Mouse (Mus musculus) liver, embryonic 15.5 days (tissue): ENCODE measurements at regions not wholly inside any gene's neighbourhood (a gene's known extent, or its start where the extent isn't known, plus 50 kb on each side); places are given as distances from the start of the nearest gene placed in this dataset.

ENCODE experiments used
- ATAC-seq: fragments of 200-750 bp; cut with Nextera tagmentation; 2 replicates; pipeline ENCODE4 v1.8.0; 2017; ENCODE audit warnings: moderate number of reproducible peaks, mild to moderate bottlenecking, moderate library complexity; ENCODE audit not compliant: insufficient read depth
- H3K27ac ChIP-seq: fragments of 300-500 bp; sonication (generic); replicated peaks from 2 replicates; pipeline ENCODE4 v1.5.1; 2015; ENCODE audit warnings: mild to moderate bottlenecking, inconsistent platforms
- H3K27me3 ChIP-seq: fragments of 300-500 bp; sonication (generic); 2 replicates; pipeline ENCODE4 v1.6.1; 2015; ENCODE audit warnings: mild to moderate bottlenecking, inconsistent platforms
- H3K36me3 ChIP-seq: fragments of 300-500 bp; sonication (generic); replicated peaks from 2 replicates; pipeline ENCODE4 v1.6.1; 2015; ENCODE audit warnings: moderate library complexity, mild to moderate bottlenecking, inconsistent platforms
- H3K4me1 ChIP-seq: fragments of 300-500 bp; sonication (generic); replicated peaks from 2 replicates; pipeline ENCODE4 v1.6.1; 2015; ENCODE audit warnings: inconsistent platforms
- H3K4me2 ChIP-seq: fragments of 300-500 bp; sonication (generic); 2 replicates; pipeline ENCODE4 v1.6.1; 2015; ENCODE audit warnings: moderate library complexity, mild to moderate bottlenecking, inconsistent platforms
- H3K4me3 ChIP-seq: fragments of 300-500 bp; sonication (generic); replicated peaks from 2 replicates; pipeline ENCODE4 v1.5.1; 2015; ENCODE audit warnings: mild to moderate bottlenecking, inconsistent platforms
- H3K9ac ChIP-seq: fragments of 300-500 bp; sonication (generic); 2 replicates; pipeline ENCODE4 v1.6.1; 2015; ENCODE audit warnings: moderate library complexity, mild to moderate bottlenecking, inconsistent platforms
- H3K9me3 ChIP-seq: fragments of 300-500 bp; sonication (generic); replicated peaks from 2 replicates; pipeline ENCODE4 v1.6.1; 2016; ENCODE audit warnings: inconsistent platforms
- WGBS: fragments of 180-500 bp; shearing (Covaris S2); methylation state at CpG from one replicate; pipeline ENCODE4 v1.1.7; 2015; ENCODE audit warnings: mixed read lengths; ENCODE audit not compliant: insufficient replicate concordance; 5-methylcytosine and 5-hydroxymethylcytosine counted together

- Histone ChIP-seq H3K4me2 (no peak overlapping the region), H3K9ac (no peak overlapping the region), H3K36me3 (no peaks in the 10 kb centered on the region), H3K4me1 (0 out of 2 replicates have a peak, but pooled peaks cover 6% of the 10 kb centered on the region), H3K4me3 (no peak overlapping the region), H3K27ac (no peak overlapping the region), H3K9me3 (no peaks in the 10 kb centered on the region), H3K27me3 (no peaks in the 10 kb centered on the region)
- 33% methylated on average over 2 of the region's 2 CpGs for WGBS
- ATAC-seq, result no peak
Measured at GRCm38 (mm10) chr3:38254896-38255295, 229.7 kb downstream of the Ankrd50 start.

GRCm38 (mm10) chr3:38251592-38251991, 233.1 kb downstream of the Ankrd50 start:
- H3K9me3 ChIP-seq, result no peaks in the 10 kb centered on the region
- no peak for ATAC-seq
- H3K36me3 ChIP-seq, result no peaks in the 10 kb centered on the region
- 44% methylated on average over 2 of the region's 2 CpGs for WGBS
- H3K4me2 ChIP-seq, result no peak overlapping the region
- H3K27me3 ChIP-seq, result no peaks in the 10 kb centered on the region
- no peaks in the 10 kb centered on the region for H3K4me1 ChIP-seq
- H3K27ac ChIP-seq, result no peak overlapping the region
- no peak overlapping the region for H3K4me3 ChIP-seq
- H3K9ac ChIP-seq, result no peak overlapping the region

- no peaks in the 10 kb centered on the region for H3K27me3 ChIP-seq
Measured at GRCm38 (mm10) chr3:38250552-38250951, 234.1 kb downstream of the Ankrd50 start.

GRCm38 (mm10) chr3:38248941-38249340, 235.7 kb downstream of the Ankrd50 start:
- WGBS, result 36% methylated on average over 1 of the region's 1 CpGs
- Histone ChIP-seq H3K4me3 (no peak overlapping the region), H3K27me3 (no peaks in the 10 kb centered on the region), H3K9ac (no peak overlapping the region), H3K9me3 (no peaks in the 10 kb centered on the region), H3K27ac (no peak overlapping the region), H3K36me3 (no peaks in the 10 kb centered on the region), H3K4me2 (no peak overlapping the region), H3K4me1 (no peaks in the 10 kb centered on the region)
- no peak for ATAC-seq

More at GRCm38 (mm10) chr3:38250552-38250951, 234.1 kb downstream of the Ankrd50 start:
- no peaks in the 10 kb centered on the region for H3K9me3 ChIP-seq
- H3K36me3 ChIP-seq, result no peaks in the 10 kb centered on the region
- no peak overlapping the region for H3K9ac ChIP-seq
- no peaks in the 10 kb centered on the region for H3K4me1 ChIP-seq
- WGBS, result 48% methylated on average over 5 of the region's 5 CpGs
- no peak overlapping the region for H3K4me3 ChIP-seq
- no peak for ATAC-seq
- H3K27ac ChIP-seq, result no peak overlapping the region
- H3K4me2 ChIP-seq, result no peak overlapping the region

- no peak overlapping the region for H3K4me2 ChIP-seq
- H3K27ac ChIP-seq, result no peak overlapping the region
- H3K36me3 ChIP-seq, result no peaks in the 10 kb centered on the region
- 75% methylated on average over 2 of the region's 2 CpGs for WGBS
- H3K4me1 ChIP-seq, result no peaks in the 10 kb centered on the region
- no peak overlapping the region for H3K9ac ChIP-seq
- H3K27me3 ChIP-seq, result no peaks in the 10 kb centered on the region
- ATAC-seq, result no peak
- H3K9me3 ChIP-seq, result no peaks in the 10 kb centered on the region
- H3K4me3 ChIP-seq, result no peak overlapping the region
Measured at GRCm38 (mm10) chr3:38246439-38246838, 238.2 kb downstream of the Ankrd50 start.

- WGBS, result 63% methylated on average over 3 of the region's 3 CpGs
- Histone ChIP-seq H3K9ac (no peak overlapping the region), H3K9me3 (no peaks in the 10 kb centered on the region), H3K36me3 (no peaks in the 10 kb centered on the region), H3K4me2 (no peak overlapping the region), H3K4me3 (no peak overlapping the region), H3K27me3 (no peaks in the 10 kb centered on the region), H3K27ac (no peak overlapping the region), H3K4me1 (no peaks in the 10 kb centered on the region)
- ATAC-seq, result no peak
Measured at GRCm38 (mm10) chr3:38243209-38243608, 241.4 kb downstream of the Ankrd50 start.

GRCm38 (mm10) chr3:38237616-38238015, 247.0 kb downstream of the Ankrd50 start:
- H3K36me3 ChIP-seq, result no peaks in the 10 kb centered on the region
- H3K27ac ChIP-seq, result no peak overlapping the region
- no peaks in the 10 kb centered on the region for H3K9me3 ChIP-seq
- ATAC-seq, result no peak
- WGBS, result 17% methylated on average over 2 of the region's 2 CpGs
- H3K4me1 ChIP-seq, result no peaks in the 10 kb centered on the region
- H3K9ac ChIP-seq, result no peak overlapping the region
- no peak overlapping the region for H3K4me2 ChIP-seq
- no peak overlapping the region for H3K4me3 ChIP-seq
- no peaks in the 10 kb centered on the region for H3K27me3 ChIP-seq

GRCm38 (mm10) chr3:38235736-38236083, 248.9 kb downstream of the Ankrd50 start:
- 58% methylated on average over 9 of the region's 9 CpGs for WGBS
- ATAC-seq, result no peak
- H3K9ac ChIP-seq, result no peak overlapping the region

GRCm38 (mm10) chr3:38235033-38235735, 249.5 kb downstream of the Ankrd50 start:
- ATAC-seq, result no peak

More at GRCm38 (mm10) chr3:38235736-38236083, 248.9 kb downstream of the Ankrd50 start:
- Histone ChIP-seq H3K4me2 (no peak overlapping the region), H3K4me1 (no peaks in the 10 kb centered on the region), H3K9me3 (no peaks in the 10 kb centered on the region), H3K27ac (no peak overlapping the region), H3K36me3 (no peaks in the 10 kb centered on the region), H3K4me3 (no peak overlapping the region), H3K27me3 (no peaks in the 10 kb centered on the region)

GRCm38 (mm10) chr3:38234534-38234933, 250.1 kb downstream of the Ankrd50 start:
- Histone ChIP-seq H3K9me3 (no peaks in the 10 kb centered on the region), H3K9ac (no peak overlapping the region), H3K4me3 (no peak overlapping the region), H3K36me3 (no peaks in the 10 kb centered on the region), H3K27me3 (no peaks in the 10 kb centered on the region), H3K4me2 (no peak overlapping the region), H3K4me1 (no peaks in the 10 kb centered on the region), H3K27ac (no peak overlapping the region)
- WGBS, result 48% methylated on average over 4 of the region's 4 CpGs
- ATAC-seq, result no peak

More at GRCm38 (mm10) chr3:38235033-38235735, 249.5 kb downstream of the Ankrd50 start:
- H3K9ac ChIP-seq, result no peak overlapping the region
- no peak overlapping the region for H3K4me2 ChIP-seq
- H3K27me3 ChIP-seq, result no peaks in the 10 kb centered on the region
- H3K36me3 ChIP-seq, result no peaks in the 10 kb centered on the region
- no peak overlapping the region for H3K27ac ChIP-seq
- H3K4me1 ChIP-seq, result no peaks in the 10 kb centered on the region
- no peaks in the 10 kb centered on the region for H3K9me3 ChIP-seq
- H3K4me3 ChIP-seq, result no peak overlapping the region
- 64% methylated on average over 18 of the region's 18 CpGs for WGBS

- ATAC-seq, result no peak
- no peak overlapping the region for H3K27ac ChIP-seq
- 61% methylated on average over 2 of the region's 2 CpGs for WGBS
Measured at GRCm38 (mm10) chr3:38234006-38234405, 250.6 kb downstream of the Ankrd50 start.

GRCm38 (mm10) chr3:38233091-38233490, 251.6 kb downstream of the Ankrd50 start:
- Histone ChIP-seq H3K4me2 (no peak overlapping the region), H3K36me3 (no peaks in the 10 kb centered on the region), H3K9me3 (no peaks in the 10 kb centered on the region), H3K4me1 (no peaks in the 10 kb centered on the region), H3K9ac (no peak overlapping the region), H3K27ac (no peak overlapping the region), H3K27me3 (no peaks in the 10 kb centered on the region), H3K4me3 (no peak overlapping the region)
- 67% methylated on average over 3 of the region's 3 CpGs for WGBS
- no peak for ATAC-seq

More at GRCm38 (mm10) chr3:38234006-38234405, 250.6 kb downstream of the Ankrd50 start:
- no peaks in the 10 kb centered on the region for H3K9me3 ChIP-seq
- no peak overlapping the region for H3K9ac ChIP-seq
- no peaks in the 10 kb centered on the region for H3K4me1 ChIP-seq
- no peaks in the 10 kb centered on the region for H3K36me3 ChIP-seq
- no peak overlapping the region for H3K4me2 ChIP-seq
- no peaks in the 10 kb centered on the region for H3K27me3 ChIP-seq
- no peak overlapping the region for H3K4me3 ChIP-seq
